Mouse (Mus musculus): ENCODE measurements around the gene Slc1a5. TPM values are rescaled to one million over a fixed set of nuclear protein-coding genes. Genes with fewer than 3 reads are reported as not detected.
A peak's percentile ranks its signal among the peaks of the same experiment; 100 is the strongest.

Gene Slc1a5
- total RNA-seq, 1 experiment from 2014 or later = 120 TPM

DNA sequence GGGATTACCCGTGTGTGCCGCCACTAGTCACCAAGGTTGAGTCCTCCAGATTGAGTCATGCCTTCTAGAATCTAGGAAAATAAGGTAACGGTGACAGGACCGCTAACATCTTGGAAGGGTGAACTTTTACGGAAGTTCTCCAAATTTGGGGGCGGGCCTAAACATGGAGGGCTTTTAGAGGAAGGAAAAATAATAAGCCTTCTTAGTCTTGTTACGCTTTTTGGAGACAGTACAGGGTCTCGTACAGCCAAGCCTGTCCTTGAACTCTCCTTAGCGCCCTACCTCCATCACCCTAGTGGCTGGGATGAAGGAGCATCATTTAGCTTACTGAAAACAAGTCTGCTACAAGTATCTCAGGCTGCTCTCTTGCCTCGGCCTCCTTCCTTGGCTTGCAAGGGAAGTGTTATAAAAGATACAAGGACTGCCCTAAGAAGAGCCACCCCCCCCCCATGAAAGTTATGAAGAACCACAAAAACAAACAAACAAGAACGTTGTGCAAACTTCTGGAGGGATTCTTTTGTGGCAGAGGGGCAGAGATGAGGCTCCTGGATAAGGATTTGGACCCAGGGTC lies 1.5 kb downstream of the Slc1a5 start:
- no peak for DNase-seq

DNA sequence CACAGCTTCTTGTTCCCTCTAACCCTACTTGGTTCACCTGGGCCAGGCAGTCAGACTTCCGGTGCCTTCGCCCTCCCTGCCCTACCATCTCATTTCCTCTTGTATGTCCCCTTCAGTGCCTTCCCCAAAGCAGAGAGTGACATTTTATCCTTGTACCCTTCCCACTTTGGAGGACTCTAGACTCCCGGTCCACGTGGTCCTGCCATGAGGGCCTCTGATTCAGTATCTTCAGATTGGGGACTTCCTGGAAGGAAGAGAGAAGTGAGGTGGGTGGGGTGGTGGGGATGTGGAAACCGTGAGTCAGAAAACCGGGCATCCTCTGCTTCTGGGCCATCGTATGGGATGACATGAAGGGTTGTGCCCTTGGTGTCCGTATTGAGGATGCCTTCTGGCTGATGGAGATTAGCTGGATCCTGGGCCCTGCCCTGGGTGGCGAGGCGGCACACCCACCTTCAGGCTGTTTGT lies 2.1 kb downstream of the Slc1a5 start:
- no peak for DNase-seq

GRCm38 (mm10) chr7:16783758-16784415 lies 2.7 kb downstream of the Slc1a5 start:
- peak; percentile 85 for DNase-seq

DNA sequence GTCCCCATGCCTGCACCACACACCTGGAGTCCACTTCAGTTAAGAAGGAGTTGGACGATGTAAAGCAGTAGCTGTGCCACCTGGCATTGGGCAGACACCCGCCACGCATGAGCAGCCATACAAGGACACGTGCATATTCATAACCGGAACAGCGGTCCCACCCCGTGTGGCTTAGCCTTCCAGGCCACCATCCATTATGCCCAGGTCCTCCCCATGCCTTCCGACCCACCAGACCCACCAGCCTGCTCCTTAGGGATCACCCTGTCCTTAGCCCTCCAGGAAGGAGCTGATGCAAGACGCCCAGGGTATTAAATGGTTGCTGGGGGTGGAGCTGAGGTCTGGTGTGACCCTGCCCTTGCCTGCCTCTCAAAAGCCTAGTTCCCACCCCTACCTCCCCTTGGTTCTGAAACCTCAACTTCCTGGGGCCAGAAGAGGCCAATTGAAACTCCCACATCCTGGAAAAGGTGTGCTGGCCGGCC lies 3.4 kb downstream of the Slc1a5 start:
- peak; percentile 27 for DNase-seq

- no peak for DNase-seq
Observed at GRCm38 (mm10) chr7:16785541-16786083, 4.5 kb downstream of the Slc1a5 start.

GRCm38 (mm10) chr7:16792316-16792715 lies 11.2 kb downstream of the Slc1a5 start:
- DNase-seq = peak; percentile 18

- DNase-seq = peak; percentile 27
Observed at GRCm38 (mm10) chr7:16793010-16793725, 12.0 kb downstream of the Slc1a5 start.

DNA sequence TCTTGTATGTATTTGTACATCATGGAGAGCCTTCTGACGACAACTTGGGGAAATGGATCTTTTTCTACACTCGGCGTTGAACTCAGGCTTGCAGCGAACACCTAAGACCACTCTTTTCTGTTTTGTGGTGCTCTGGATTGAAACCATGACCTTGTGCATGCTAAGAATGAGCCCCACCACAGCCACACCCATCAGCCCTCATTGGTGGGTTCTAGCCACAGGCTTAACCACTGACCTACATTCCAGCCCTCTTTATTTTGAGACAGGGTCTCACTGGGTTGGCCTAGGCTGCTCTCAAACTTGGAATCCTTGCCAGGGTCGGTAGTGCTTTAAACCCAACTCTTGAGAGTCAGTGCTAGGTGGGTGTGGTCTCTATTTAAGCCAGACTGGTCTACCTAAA lies 13.7 kb downstream of the Slc1a5 start:
- no peak for DNase-seq

GRCm38 (mm10) chr7:16804409-16805028 lies 23.4 kb downstream of the Slc1a5 start:
- no peak for DNase-seq

DNA sequence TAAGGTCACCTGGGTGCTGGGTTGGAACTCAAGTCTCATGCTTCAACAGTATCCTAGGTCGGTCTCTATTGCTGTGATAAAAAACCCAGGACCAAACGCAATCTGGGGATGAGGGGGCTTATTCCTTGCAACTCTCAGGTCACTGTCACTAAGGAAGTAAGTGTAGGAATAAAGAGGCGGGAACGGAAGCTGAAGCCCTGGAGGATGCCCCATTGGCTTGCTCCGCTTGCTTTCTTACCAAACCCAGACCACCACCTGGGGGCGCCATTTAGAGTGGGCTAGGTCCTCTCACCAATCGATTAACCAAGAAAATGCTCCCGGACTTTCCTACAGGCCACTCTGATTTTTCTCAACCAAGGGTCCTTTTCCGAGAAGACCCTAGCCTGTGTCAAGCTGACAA lies 26.8 kb downstream of the Slc1a5 start:
- DNase-seq = no peak

DNA sequence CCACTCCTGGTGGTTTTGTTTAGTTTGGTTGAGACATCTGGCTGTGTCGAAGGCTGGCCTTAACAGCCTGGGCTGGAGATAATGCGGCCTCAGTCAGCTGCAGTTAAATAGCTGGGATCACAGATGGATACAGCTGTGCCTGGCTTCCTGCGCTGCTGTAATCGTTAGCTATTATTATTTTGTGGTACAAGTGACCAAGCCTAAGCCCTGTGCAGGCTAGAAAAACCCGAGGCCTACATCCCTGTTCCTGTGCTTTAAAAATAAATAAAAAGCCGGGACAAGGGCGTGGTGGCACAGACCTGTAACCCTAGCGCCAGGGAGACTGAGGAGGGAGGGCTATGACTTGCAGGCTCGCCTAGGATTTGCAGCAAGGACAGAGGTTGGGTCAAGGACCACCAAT lies 27.5 kb downstream of the Slc1a5 start:
- DNase-seq = no peak

GRCm38 (mm10) chr7:16809739-16810138 lies 28.6 kb downstream of the Slc1a5 start:
- DNase-seq = peak; percentile 77

GRCm38 (mm10) chr7:16810399-16810919 lies 29.3 kb downstream of the Slc1a5 start:
- DNase-seq = no peak

DNA sequence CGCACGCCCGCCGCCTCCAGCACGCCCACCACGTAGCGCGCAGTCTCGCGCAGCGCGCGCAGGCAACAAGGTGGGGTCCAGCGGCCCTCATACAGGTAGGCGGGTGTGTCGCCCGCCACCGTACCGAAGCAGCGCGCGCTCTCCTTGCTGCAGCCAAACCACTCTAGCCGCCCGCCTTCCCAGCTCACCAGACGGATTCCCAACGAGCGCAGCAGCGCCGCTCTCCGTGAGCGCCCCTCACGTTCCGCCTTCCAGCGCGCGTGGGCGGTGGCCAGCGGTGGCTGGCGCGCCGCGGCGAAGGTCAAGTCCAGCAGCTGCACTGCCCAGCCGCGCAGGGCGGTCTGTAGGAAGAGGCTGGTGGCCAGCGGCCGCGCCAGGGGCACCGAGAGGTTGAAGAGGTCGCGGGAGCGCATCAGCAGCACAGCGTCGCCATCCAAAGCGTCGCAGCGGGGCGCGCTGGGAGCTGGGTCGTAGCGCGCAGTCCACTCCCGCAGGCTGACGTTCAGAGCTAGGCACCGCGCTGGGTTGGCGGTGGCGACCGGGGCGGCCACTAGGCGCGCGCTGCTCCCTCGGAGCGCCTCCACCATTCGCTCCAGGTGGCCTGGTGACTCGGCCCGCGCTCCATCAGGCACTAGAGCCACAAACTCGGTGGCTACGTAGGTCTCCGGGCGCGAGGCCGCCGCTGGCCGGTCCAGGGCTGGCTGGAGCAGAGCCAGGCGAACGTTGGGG lies 29.9 kb downstream of the Slc1a5 start:
- peak; percentile 60 for DNase-seq

- DNase-seq = no peak
Observed at GRCm38 (mm10) chr7:16811649-16812070, 30.5 kb downstream of the Slc1a5 start.

- DNase-seq = no peak
Observed at GRCm38 (mm10) chr7:16812505-16812904, 31.4 kb downstream of the Slc1a5 start.

DNA sequence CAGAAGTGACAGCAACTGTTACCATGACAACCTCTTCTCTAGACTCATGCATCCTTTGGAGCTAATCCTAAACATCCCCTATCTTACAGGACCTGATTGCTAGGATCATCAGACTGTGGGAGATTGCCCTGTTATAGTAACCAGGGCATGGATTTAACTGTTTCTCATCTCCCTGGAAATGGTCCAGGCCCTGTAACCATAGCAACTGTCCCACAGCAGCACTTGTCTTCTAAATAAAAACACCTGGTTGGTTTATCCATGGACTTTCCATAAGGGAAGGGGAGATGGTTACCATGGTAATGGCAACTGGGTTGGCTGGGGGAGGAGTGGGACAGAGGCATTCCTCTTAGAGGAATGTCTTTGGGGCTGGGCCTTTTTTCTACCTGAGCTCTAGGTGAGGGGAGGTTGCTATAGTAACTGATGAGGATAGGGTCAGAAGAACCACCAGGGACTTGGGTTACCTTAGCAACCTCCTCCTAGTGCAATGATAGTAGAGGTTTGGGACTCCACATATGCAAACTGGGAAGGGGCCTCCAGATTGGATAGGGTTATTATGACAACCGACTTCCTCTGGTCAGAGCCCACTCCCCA lies 34.3 kb downstream of the Slc1a5 start, which contains the start of gene Strn4:
Strn4 (plus strand) TSS at position 539 of the 591 bp plus-strand sequence.
- no peak for DNase-seq

GRCm38 (mm10) chr7:16816078-16816474 lies 34.9 kb downstream of the Slc1a5 start:
- DNase-seq = peak; percentile 88

DNA sequence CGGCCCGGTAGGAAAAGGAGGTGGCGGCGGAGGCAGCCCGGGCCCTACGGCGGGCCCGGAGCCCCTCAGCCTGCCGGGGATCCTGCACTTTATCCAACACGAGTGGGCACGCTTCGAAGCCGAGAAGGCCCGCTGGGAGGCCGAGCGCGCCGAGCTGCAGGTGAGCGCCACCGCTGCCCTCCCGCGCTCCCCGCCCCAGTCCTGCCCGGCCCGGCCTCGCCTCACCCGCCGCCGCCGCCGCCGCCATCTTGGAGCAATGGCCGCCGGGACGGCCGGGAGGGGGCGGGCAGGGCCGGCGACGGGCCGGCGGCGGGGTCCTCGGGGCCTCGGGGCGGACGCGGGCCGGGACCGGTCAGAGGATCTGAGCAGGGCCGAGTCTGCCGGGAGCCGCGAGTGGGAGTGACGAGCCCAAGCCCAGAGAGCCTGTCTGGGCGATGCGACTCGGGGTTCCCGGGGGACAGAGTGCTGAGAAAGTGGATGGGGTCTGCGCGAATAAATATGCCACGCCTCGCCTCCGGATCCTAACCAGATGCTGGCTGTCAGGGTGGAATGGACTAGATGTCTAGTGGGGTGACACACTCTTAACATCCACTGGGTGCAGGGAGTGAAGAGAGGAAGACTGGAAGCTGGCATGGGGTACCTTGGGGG lies 35.5 kb downstream of the Slc1a5 start, which contains the start of gene Fkrp:
Fkrp (minus strand) TSS at position 258 of the 648 bp plus-strand sequence.
- DNase-seq = peak; percentile 77

GRCm38 (mm10) chr7:16817693-16818092 lies 36.6 kb downstream of the Slc1a5 start:
- no peak for DNase-seq
